Mouse (Mus musculus): ENCODE measurements around the gene Epha1. TPM values are rescaled to one million over a fixed set of nuclear protein-coding genes. Genes with fewer than 3 reads are reported as not detected.
A peak's percentile ranks its signal among the peaks of the same experiment; 100 is the strongest.

The Epha1 gene
- polyA plus RNA-seq (2016; fragmentation: Nextera tagmentation; extraction: Ambion mirVana) = 2.6 and 3.4 TPM in 2 replicates

- Histone ChIP-seq H3K4me1 (peaks cover 19% of the 10 kb centered on the region), H3K4me3 (peak within 1 kb of the TSS; percentile 52), H3K27me3 (replicated peaks) (peaks cover 14% of the 10 kb centered on the region; the same call in 1 of the 2 replicates), H3K9me3 (replicated peaks) (no peaks in the 10 kb centered on the region), H3K27ac (peak within 1 kb of the TSS; percentile 75), H3K36me3 (no peaks in the 10 kb centered on the region), H3K9ac (peak within 1 kb of the TSS; percentile 53), H3K4me2 (peak within 1 kb of the TSS; percentile 83)
- 4% methylated on average over 35 of the region's 36 CpGs for WGBS (ENCODE audit: insufficient replicate concordance)
- ATAC-seq = peak; percentile 75
These were observed at the start of gene Epha1 for GRCm38 (mm10) chr6:42372816-42373547. TSS of gene Epha1 (minus strand) at chr6:42373268.

- no peaks in the 10 kb centered on the region for H3K4me1 ChIP-seq
- H3K9me3 ChIP-seq (replicated peaks) = no peaks in the 10 kb centered on the region
- no peak overlapping the region for H3K9ac ChIP-seq
- ATAC-seq = no peak
- H3K4me2 ChIP-seq = no peak overlapping the region
- no peaks in the 10 kb centered on the region for H3K36me3 ChIP-seq
- no peaks in the 10 kb centered on the region for H3K27me3 ChIP-seq (replicated peaks)
- H3K4me3 ChIP-seq = no peak overlapping the region
- H3K27ac ChIP-seq = no peak overlapping the region
- 37% methylated on average over 2 of the region's 2 CpGs for WGBS (ENCODE audit: insufficient replicate concordance)
These were observed 48.4 kb upstream of the Epha1 start for GRCm38 (mm10) chr6:42421439-42421838.

GRCm38 (mm10) chr6:42419443-42419842, 46.4 kb upstream of the Epha1 start:
- ATAC-seq = no peak
- Histone ChIP-seq H3K9ac (no peak overlapping the region), H3K4me3 (no peak overlapping the region), H3K4me1 (no peaks in the 10 kb centered on the region), H3K36me3 (no peaks in the 10 kb centered on the region), H3K27me3 (replicated peaks) (no peaks in the 10 kb centered on the region), H3K27ac (no peak overlapping the region), H3K4me2 (no peak overlapping the region), H3K9me3 (replicated peaks) (no peaks in the 10 kb centered on the region)
- 77% methylated on average over 2 of the region's 2 CpGs for WGBS (ENCODE audit: insufficient replicate concordance)

GRCm38 (mm10) chr6:42405134-42405533, 32.1 kb upstream of the Epha1 start, which contains the start of gene Tas2r135:
TSS of gene Tas2r135 (plus strand) at chr6:42405434.
- ATAC-seq = no peak
- no peaks in the 10 kb centered on the region for H3K4me1 ChIP-seq
- no peaks in the 10 kb centered on the region for H3K9me3 ChIP-seq (replicated peaks)
- no peak within 1 kb of the TSS for H3K9ac ChIP-seq
- no peaks in the 10 kb centered on the region for H3K27me3 ChIP-seq (replicated peaks)
- 68% methylated on average over 2 of the region's 2 CpGs for WGBS (ENCODE audit: insufficient replicate concordance)
- H3K27ac ChIP-seq = no peak within 1 kb of the TSS
- H3K4me2 ChIP-seq = no peak within 1 kb of the TSS
- no peaks in the 10 kb centered on the region for H3K36me3 ChIP-seq
- no peak within 1 kb of the TSS for H3K4me3 ChIP-seq

- H3K4me1 ChIP-seq = no peaks in the 10 kb centered on the region
- no peaks in the 10 kb centered on the region for H3K36me3 ChIP-seq
- H3K9ac ChIP-seq = no peak within 1 kb of the TSS
- H3K4me2 ChIP-seq = no peak within 1 kb of the TSS
- no peaks in the 10 kb centered on the region for H3K27me3 ChIP-seq (replicated peaks)
- no peaks in the 10 kb centered on the region for H3K9me3 ChIP-seq (replicated peaks)
- no peak within 1 kb of the TSS for H3K4me3 ChIP-seq
- no peak within 1 kb of the TSS for H3K27ac ChIP-seq
- 74% methylated on average over 1 of the region's 1 CpGs for WGBS (ENCODE audit: insufficient replicate concordance)
- ATAC-seq = no peak
These were observed 26.9 kb upstream of the Epha1 start, which contains the start of gene Tas2r143 for GRCm38 (mm10) chr6:42399938-42400337. TSS of gene Tas2r143 (plus strand) at chr6:42400238.

DNA sequence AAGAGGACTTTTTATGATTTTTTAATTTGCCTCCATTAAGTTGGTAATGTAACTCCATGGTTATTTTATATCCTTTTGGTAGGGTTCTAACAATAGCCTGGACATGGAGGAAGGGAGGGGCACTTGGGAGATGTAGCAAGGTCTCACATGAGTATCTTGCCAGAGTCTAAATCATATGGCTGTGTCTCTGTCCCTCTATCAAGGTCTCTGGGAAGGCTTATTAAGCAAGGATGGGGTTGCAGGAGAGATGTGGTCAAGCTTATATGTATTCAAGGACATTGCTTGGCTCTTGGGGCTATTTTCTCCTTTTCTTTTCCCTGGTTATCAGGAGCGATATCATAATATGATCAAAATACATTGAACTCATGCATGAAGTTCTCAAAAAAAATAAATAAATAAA, 25.9 kb upstream of the Epha1 start:
- no peak overlapping the region for H3K27ac ChIP-seq
- H3K36me3 ChIP-seq = no peaks in the 10 kb centered on the region
- no peak overlapping the region for H3K9ac ChIP-seq
- no peak overlapping the region for H3K4me3 ChIP-seq
- H3K9me3 ChIP-seq (replicated peaks) = no peaks in the 10 kb centered on the region
- H3K27me3 ChIP-seq (replicated peaks) = no peaks in the 10 kb centered on the region
- 79% methylated on average over 1 of the region's 1 CpGs for WGBS (ENCODE audit: insufficient replicate concordance)
- no peak overlapping the region for H3K4me2 ChIP-seq
- H3K4me1 ChIP-seq = no peaks in the 10 kb centered on the region
- no peak for ATAC-seq

DNA sequence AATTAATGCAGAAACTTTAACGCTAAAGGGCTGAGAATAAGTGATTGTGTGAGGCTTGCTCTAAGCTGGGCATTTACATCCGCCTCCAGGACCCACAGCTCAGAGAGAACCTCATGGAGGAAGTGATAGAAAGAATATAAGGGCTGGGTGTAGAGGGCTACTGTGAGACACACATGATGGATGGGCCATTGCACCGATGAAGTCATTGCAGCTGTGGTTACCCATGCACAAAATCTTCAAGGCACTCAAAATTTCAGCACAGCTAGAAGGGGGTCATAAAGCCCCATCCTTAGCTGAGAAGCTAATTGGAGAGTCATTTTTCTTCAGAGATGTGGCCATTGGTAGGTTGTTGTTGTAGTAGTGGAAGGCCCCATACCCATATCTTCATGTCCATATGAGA, 25.2 kb upstream of the Epha1 start:
- no peaks in the 10 kb centered on the region for H3K9me3 ChIP-seq (replicated peaks)
- no peak overlapping the region for H3K4me3 ChIP-seq
- no peaks in the 10 kb centered on the region for H3K4me1 ChIP-seq
- H3K27me3 ChIP-seq (replicated peaks) = no peaks in the 10 kb centered on the region
- H3K27ac ChIP-seq = no peak overlapping the region
- no peak overlapping the region for H3K9ac ChIP-seq
- H3K36me3 ChIP-seq = no peaks in the 10 kb centered on the region
- no peak for ATAC-seq
- 52% methylated on average over 3 of the region's 3 CpGs for WGBS (ENCODE audit: insufficient replicate concordance)
- H3K4me2 ChIP-seq = no peak overlapping the region

DNA sequence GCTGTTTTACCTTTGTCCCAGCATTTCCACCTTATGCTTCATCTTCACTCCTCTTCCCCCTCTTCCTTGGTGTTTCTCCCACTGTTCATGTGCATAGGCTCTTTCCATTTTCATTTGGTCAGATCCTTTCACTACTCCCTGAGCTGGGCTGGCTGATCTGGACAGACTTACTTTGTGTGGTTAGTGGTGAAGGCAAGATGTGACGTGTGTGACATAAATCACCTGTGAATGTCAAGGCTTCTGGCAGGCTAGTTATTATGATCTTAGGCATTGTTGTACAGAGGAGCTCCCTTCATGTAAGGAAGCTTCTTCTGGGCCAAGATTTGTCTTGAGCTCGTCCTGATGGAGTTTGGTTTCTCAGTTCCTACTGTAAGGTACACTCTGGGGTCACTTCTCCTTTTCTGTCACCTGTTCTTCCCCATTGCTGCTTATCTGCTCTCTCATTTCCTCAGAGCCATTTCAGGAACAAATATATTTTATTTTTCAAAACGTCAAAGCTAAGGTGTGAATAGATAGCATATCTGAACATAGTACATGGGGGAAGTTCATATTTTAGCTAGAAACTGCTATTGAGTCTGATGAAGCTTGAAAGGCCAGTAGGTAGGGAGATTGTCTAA, 24.1 kb upstream of the Epha1 start:
- Histone ChIP-seq H3K4me2 (no peak overlapping the region), H3K27me3 (replicated peaks) (no peaks in the 10 kb centered on the region), H3K4me1 (no peaks in the 10 kb centered on the region), H3K27ac (no peak overlapping the region), H3K9me3 (replicated peaks) (no peaks in the 10 kb centered on the region), H3K36me3 (no peaks in the 10 kb centered on the region), H3K9ac (no peak overlapping the region), H3K4me3 (no peak overlapping the region)
- 25% methylated on average over 3 of the region's 3 CpGs for WGBS (ENCODE audit: insufficient replicate concordance)
- ATAC-seq = no peak

GRCm38 (mm10) chr6:42395960-42396809, 23.1 kb upstream of the Epha1 start:
- Histone ChIP-seq H3K4me1 (no peaks in the 10 kb centered on the region), H3K9me3 (replicated peaks) (no peaks in the 10 kb centered on the region), H3K27me3 (replicated peaks) (no peaks in the 10 kb centered on the region), H3K4me3 (no peak overlapping the region), H3K27ac (no peak overlapping the region), H3K9ac (no peak overlapping the region), H3K4me2 (no peak overlapping the region), H3K36me3 (no peaks in the 10 kb centered on the region)
- peak; percentile 42; the same call in 1 of the 2 replicates for ATAC-seq
- WGBS (ENCODE audit: insufficient replicate concordance) = 53% methylated on average over 9 of the region's 9 CpGs

GRCm38 (mm10) chr6:42391796-42392330, 18.8 kb upstream of the Epha1 start:
- Histone ChIP-seq H3K27ac (no peak overlapping the region), H3K4me3 (no peak overlapping the region), H3K36me3 (no peaks in the 10 kb centered on the region), H3K4me1 (no peaks in the 10 kb centered on the region), H3K4me2 (no peak overlapping the region), H3K9me3 (replicated peaks) (no peaks in the 10 kb centered on the region), H3K9ac (no peak overlapping the region), H3K27me3 (replicated peaks) (no peaks in the 10 kb centered on the region)
- no peak for ATAC-seq
- WGBS (ENCODE audit: insufficient replicate concordance) = 33% methylated on average over 2 of the region's 2 CpGs

GRCm38 (mm10) chr6:42385635-42386034, 12.6 kb upstream of the Epha1 start:
- Histone ChIP-seq H3K36me3 (no peaks in the 10 kb centered on the region), H3K9me3 (replicated peaks) (no peaks in the 10 kb centered on the region)
- 58% methylated on average over 4 of the region's 4 CpGs for WGBS (ENCODE audit: insufficient replicate concordance)

More at GRCm38 (mm10) chr6:42385635-42386034, 12.6 kb upstream of the Epha1 start:
- no peak for ATAC-seq
- Histone ChIP-seq H3K4me2 (no peak overlapping the region), H3K4me3 (no peak overlapping the region), H3K4me1 (no peaks in the 10 kb centered on the region), H3K27me3 (replicated peaks) (no peaks in the 10 kb centered on the region), H3K9ac (no peak overlapping the region), H3K27ac (no peak overlapping the region)

All from liver, embryonic 12.5 days (tissue).